Mouse (Mus musculus) embryonic fibroblast, embryonic 13.5 days (primary cell): Measurements from ENCODE around the gene Lzic.

Experiments
- CTCF ChIP-seq: IDR thresholded peaks from 2 replicates; pipeline ENCODE4 v1.5.1; 2011; ENCODE audit warnings: mild to moderate bottlenecking, control low read depth, low read length, moderate library complexity, borderline replicate concordance; ENCODE audit not compliant: insufficient read depth
- POLR2A ChIP-seq: IDR thresholded peaks from 2 replicates; pipeline ENCODE4 v1.6.1; 2011; ENCODE audit warnings: low read depth, mild to moderate bottlenecking, control low read depth, low read length, moderate library complexity

DNA sequence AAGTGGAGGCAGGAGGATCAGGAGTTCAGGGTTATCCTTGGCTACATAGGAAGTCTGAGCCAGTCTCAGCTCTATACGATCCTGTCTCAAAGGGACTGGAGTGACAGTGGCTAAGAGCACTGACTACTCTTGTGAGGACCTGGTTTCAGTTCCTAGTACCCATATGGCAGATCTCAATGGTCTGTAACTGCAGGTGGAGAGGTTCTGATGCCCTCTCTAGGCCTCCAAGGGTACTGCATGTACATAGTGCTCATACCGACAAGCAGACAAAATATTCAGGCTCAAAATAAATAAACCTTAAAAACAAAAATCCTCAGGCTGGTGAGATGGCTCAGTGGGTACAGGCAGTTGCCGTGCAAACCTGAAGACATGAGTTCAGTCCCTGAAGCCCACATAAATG lies 6.1 kb downstream of the Lzic start:
- no peak for TF ChIP-seq CTCF
- TF ChIP-seq POLR2A, result no peak
